Mouse (Mus musculus): Measurements from ENCODE around the gene Slc22a12.

- TF ChIP-seq POLR2A (IDR thresholded peaks at IDR 0.05; ENCODE audit: insufficient read depth, low read depth, low read length): no peak
- TF ChIP-seq CTCF (IDR thresholded peaks at IDR 0.05; ENCODE audit: insufficient read depth, low read depth, low read length): no peak
These were observed 49.6 kb downstream of the Slc22a12 start for GRCm38 (mm10) chr19:6493219-6493618.

All from olfactory bulb, adult 2 months (tissue).